Mouse (Mus musculus) left cerebral cortex, postnatal 14 days (tissue): ENCODE data around the gene Fnbp1l. TPM values are rescaled to one million over a fixed set of nuclear protein-coding genes. Genes with fewer than 3 reads are reported as not detected.

Experiments used
- DNase-seq, 2 experiments: peaks; one replicate each; pipeline ENCODE4 v3.0.0; 2021 to 2022; ENCODE audit warnings: low spot score in 2 of 2, mixed read lengths in 1 of 2
- intact Hi-C: fragments of 180-260 bp; cut with DNase I; formaldehyde crosslinking; loops from one replicate; pipeline ENCODE4 v1.15.1; 2025
- total RNA-seq, 2 experiments: library from RNA; stranded (reverse); gene quantifications; 2 replicates each; pipeline ENCODE4 v1.2.3; 2021

Gene Fnbp1l
- total RNA-seq, 2 experiments from 2014 or later = 157 to 162 TPM

- intact Hi-C loops = loop anchor here (2.0 to 10.0 kb wide), 3 partner anchors 103 to 325 kb away; partner anchors contain the start of gene Bcar3
Measured at GRCm38 (mm10) chr3:122617613-122618340, 1.7 kb downstream of the Fnbp1l start.

GRCm38 (mm10) chr3:122612537-122612936 is 7.0 kb downstream of the Fnbp1l start:
- intact Hi-C loops = loop anchor here (10.0 kb wide), 1 partner anchor 98 kb away; no protein-coding TSS in a partner anchor
- no peak for DNase-seq

More at GRCm38 (mm10) chr3:122617613-122618340, 1.7 kb downstream of the Fnbp1l start:
- no peak for DNase-seq

GRCm38 (mm10) chr3:122611761-122612160 is 7.8 kb downstream of the Fnbp1l start:
- intact Hi-C loops = loop anchor here (10.0 kb wide), 1 partner anchor 97 kb away; no protein-coding TSS in a partner anchor
- no peak for DNase-seq

- intact Hi-C loops = no loop called here
- DNase-seq = no peak
Measured at GRCm38 (mm10) chr3:122606105-122606801, 13.3 kb downstream of the Fnbp1l start.

GRCm38 (mm10) chr3:122603229-122603628 is 16.3 kb downstream of the Fnbp1l start:
- DNase-seq = no peak
- intact Hi-C loops = no loop called here

- DNase-seq = no peak
- intact Hi-C loops = no loop called here
Measured at GRCm38 (mm10) chr3:122602370-122602769, 17.1 kb downstream of the Fnbp1l start.

GRCm38 (mm10) chr3:122599291-122599690 is 20.2 kb downstream of the Fnbp1l start:
- intact Hi-C loops = no loop called here
- DNase-seq = no peak

- DNase-seq = no peak
- intact Hi-C loops = no loop called here
Measured at GRCm38 (mm10) chr3:122590804-122591203, 28.7 kb downstream of the Fnbp1l start.

- intact Hi-C loops = no loop called here
- no peak for DNase-seq
Measured at GRCm38 (mm10) chr3:122590346-122590745, 29.2 kb downstream of the Fnbp1l start.

GRCm38 (mm10) chr3:122586918-122587641 is 32.4 kb downstream of the Fnbp1l start:
- intact Hi-C loops = no loop called here
- DNase-seq = no peak

GRCm38 (mm10) chr3:122577360-122577759 is 42.2 kb downstream of the Fnbp1l start:
- no peak for DNase-seq
- intact Hi-C loops = no loop called here

- no peak for DNase-seq
- intact Hi-C loops = no loop called here
Measured at GRCm38 (mm10) chr3:122574921-122575320, 44.6 kb downstream of the Fnbp1l start.

- DNase-seq = peak; percentile 50 to 57
- intact Hi-C loops = no loop called here
Measured at GRCm38 (mm10) chr3:122573426-122574286, 45.9 kb downstream of the Fnbp1l start.

- intact Hi-C loops = no loop called here
- DNase-seq = no peak
Measured at GRCm38 (mm10) chr3:122566549-122566948, 53.0 kb downstream of the Fnbp1l start.

GRCm38 (mm10) chr3:122566112-122566511 is 53.4 kb downstream of the Fnbp1l start:
- DNase-seq = no peak

GRCm38 (mm10) chr3:122565285-122565684 is 54.2 kb downstream of the Fnbp1l start:
- intact Hi-C loops = no loop called here
- no peak for DNase-seq

More at GRCm38 (mm10) chr3:122566112-122566511, 53.4 kb downstream of the Fnbp1l start:
- intact Hi-C loops = no loop called here

- intact Hi-C loops = no loop called here
- no peak for DNase-seq
Measured at GRCm38 (mm10) chr3:122557766-122558165, 61.7 kb downstream of the Fnbp1l start.

- intact Hi-C loops = no loop called here
- DNase-seq = no peak
Measured at GRCm38 (mm10) chr3:122551174-122551573, 68.3 kb downstream of the Fnbp1l start.

GRCm38 (mm10) chr3:122547469-122547868 is 72.0 kb downstream of the Fnbp1l start:
- intact Hi-C loops = no loop called here
- DNase-seq = no peak
